Mouse (Mus musculus): ENCODE measurements at regions not wholly inside any gene's neighbourhood (a gene's known extent, or its start where the extent isn't known, plus 50 kb on each side); places are given as distances from the start of the nearest gene placed in this dataset.

DNA sequence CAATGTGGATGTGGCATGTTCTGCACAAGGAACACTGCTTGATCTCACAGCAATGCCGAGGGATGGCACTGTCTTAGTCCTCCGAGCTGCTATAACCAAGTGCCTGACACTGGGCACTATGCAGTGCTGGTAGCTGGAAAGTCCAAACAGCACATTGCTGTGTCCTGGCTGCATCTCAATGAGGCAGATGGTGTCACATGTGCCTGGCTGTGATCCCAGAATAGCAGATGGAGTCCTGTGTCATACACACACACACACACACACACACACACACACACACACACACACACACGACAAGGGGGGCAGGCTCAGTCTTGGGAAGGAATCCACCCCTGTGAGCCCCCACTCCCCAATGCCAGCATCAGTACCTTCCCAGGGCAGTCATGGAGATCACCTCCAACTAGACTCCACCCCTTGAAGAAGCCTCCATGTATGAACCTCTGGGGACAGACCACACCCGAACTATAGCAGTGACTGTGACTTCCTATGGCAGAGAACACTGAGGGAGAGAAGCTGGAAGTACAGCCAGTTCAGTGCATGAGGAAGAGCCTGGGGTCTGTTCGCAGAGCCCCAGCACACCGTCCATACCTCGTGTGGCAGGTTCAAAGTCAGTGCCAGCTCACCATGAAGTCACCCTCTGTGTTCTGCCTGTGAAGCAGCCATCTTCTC is 160.3 kb downstream of the Cryba4 start:
- no peak for ATAC-seq (ENCODE audit: low TSS enrichment)

DNA sequence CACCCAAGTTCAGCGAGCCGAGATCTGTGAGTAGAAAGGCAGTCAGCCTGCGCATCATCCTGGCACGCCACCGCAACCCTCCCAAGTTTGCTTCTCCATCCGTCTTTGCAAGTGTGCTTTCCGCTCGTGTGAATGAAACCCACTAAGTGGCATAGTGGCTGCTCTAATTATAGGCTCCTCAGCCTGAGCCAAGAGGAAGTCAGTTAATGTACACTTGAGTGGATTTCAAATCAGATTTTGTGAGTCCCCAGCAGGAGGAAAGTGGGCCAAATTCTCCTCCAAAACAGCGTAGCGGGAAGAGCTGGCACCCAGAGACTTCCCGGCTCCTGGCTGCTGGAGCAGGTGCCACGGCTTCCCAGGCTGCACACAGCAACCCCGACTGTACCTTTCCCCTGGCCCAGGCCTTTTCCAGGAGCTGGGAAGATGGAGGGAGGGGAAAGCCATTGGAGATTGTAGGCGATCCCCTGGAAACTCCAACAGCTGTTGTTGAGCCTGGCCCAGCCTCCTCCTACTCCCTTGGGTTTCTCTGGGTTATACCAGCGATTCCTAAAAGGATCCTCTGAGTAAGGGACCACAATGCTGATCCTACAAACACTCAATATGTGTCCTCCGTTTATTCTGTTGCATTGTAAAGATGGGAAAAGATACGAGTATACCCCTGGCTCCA is 158.3 kb downstream of the Cryba4 start:
- ATAC-seq (ENCODE audit: low TSS enrichment) = peak; percentile 93

DNA sequence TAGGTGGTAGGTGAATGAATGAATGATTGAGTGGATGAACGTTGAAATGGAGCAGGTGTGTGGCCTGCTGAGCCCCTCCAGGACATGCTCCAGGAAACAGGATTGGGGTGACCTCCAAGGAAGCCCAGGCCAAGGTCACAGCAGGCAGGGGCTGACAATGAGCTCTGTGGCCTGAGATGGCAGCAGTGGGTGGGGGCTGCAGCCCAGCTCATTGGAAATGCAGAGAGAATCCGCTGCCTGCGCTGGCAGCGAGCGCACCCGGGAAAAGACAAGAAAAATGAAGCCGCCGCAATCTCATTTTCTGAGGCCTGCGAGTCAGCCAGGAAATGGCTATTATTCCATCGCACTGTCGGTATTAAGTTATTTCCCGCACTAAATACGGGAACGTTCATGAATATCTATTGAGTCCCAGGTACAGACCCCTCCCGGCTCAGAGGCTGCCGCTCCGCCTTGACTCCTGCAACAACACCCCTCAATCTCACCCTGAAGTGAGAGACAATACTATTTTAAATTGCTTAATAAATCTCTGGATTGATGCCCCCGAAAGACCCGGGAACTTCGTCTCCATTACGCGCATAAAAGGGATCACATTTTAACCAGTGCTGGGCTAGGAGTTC is 153.7 kb downstream of the Cryba4 start:
- ATAC-seq (ENCODE audit: low TSS enrichment) = no peak

DNA sequence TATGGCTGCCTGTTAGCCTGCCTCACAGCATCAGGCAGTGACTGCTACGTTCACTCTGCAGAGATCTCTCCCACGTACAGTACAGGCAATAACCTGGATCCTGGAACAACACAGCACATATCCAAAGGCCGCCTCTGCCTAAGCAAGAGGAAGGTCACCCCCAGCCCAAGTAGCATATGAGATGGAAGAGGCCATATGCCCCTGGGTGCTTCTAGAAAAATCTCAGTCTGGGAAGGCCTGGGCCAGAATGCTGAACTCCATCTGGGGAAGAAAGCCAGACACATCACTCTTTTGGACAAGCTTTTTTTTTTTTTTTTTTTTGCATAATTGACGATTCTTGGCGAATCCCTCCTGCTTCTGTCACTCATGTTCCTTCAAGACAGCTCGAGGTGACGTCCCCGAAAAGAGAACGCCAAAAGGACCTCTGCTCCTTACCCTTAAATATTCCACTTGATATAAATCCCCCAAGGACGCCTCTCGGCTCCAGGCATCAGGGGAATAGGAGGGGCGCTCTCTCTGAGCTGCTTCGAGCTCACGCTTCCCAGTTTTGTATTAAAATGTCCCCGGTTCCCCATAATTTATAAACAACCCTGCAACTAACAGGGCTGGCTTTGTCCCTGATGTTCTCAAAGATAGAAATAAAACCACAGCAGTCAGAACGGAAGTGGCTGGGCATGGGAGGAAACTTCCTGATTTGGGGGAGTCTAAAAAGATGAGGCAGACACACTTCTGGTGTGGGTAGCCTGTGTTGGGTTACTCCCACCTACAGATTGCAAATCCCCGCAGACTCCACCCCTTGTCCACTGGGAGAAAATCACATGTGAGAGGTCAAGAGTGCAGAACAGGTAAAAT is 150.4 kb downstream of the Cryba4 start:
- ATAC-seq (ENCODE audit: low TSS enrichment) = no peak

DNA sequence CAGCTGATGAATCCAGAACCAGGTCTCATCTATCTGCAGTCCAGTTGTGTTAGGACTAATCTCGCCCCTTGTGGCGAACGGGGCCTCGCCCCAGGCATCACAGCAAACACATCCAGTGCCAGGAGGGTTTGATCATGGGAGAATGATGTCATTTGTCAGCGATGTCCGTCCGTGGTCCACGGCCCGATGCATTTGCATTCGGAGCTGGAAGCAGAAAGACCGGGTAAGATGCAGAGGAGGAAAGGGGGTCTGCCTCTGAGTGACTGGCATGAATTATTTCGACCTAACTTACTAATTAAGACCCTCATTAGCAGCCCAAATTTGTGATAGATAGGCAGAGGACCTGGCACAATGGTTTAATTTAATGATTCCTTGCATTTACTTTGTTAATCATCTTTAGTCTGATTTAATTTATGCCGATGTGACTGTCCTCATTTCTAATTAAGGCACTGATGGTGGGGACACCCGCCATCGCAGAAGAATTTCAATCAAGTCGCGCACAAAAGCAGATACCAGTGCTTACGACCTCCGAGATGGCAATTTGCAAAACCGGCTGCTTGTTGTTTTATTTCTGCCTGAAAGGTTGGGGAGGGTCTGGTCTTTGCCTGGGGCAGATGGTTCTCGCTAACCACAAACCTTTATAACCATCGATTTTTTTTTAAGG is 141.9 kb downstream of the Cryba4 start:
- ATAC-seq (ENCODE audit: low TSS enrichment) = peak; percentile 59; the same call in 1 of the 2 replicates

DNA sequence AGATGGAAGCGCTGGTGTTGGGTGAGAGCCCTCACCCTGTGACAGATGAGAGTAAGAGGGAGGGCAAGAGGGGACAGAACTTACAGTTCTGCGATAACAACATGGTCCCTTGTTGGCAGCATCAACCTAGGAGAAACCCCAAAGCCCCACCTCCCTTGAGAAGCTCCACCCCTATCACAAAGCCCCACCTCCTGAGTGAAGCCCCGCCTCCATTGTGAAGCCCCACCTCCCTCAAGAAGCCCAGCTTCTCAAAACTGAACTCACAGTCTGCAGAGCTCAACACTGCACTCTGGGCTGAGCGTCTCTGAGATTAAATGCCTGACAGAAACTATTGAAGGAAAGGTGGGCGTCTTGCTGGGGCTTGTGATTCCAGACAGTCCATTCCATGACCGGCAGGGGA is 131.6 kb downstream of the Cryba4 start:
- no peak for ATAC-seq (ENCODE audit: low TSS enrichment)

DNA sequence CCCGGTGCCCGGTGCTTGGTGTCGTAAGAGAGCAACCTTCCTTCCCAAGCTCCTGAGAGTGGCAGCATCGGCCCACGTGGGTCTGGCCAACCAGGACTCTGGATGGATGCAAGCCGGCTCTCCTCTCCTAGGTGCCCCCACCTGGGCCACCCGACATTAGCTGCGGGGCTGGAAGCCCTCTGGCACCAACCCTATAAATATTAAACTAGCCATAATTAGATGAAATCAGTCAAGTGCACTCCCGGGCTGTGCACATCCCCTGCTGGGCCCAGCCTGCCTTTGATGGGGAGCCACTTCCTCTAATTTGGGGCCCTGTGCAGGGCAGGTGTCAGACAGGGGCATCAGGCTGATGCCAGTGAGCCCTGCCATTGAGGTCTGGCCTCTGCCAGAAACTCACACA is 130.8 kb downstream of the Cryba4 start:
- no peak for ATAC-seq (ENCODE audit: low TSS enrichment)

DNA sequence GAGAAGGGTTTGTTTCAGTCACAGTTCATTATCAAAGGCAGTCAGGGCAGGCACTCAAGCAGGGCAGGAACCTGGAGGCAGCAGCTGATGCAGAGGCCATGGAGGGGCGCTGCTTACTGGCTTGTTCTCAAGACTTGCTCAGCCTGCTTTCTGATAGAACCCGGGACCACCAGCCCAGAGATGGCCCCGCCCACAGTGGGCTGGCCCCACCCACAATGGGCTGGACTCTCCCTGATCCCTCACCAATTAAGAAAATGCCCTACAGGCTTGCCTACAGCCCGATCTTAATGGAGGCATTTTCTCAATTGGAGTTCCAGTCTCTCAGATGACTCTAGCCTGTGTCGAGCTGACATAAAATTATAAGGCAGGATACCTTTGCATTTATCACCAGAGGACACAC is 129.7 kb downstream of the Cryba4 start:
- ATAC-seq (ENCODE audit: low TSS enrichment) = no peak

DNA sequence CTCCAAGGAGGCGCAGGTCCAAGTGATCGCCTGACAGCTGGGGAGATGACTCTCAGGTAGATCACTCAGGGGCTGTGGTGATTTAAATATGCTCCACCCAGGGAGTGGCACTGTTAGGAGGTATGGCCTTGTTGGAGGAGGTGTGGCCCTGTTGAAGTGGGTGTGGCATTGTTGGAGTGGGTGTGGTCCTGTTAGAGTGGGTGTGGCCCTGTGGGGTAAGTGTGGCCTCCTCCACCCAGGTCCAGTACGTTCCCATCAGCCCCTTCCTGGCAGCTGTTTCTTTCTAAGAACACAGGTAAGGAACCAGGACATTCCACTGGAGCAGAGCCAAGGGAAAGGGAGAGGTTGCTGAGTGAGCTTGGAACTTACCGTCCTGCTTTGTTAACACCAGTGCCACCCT is 125.1 kb downstream of the Cryba4 start:
- no peak for ATAC-seq (ENCODE audit: low TSS enrichment)

DNA sequence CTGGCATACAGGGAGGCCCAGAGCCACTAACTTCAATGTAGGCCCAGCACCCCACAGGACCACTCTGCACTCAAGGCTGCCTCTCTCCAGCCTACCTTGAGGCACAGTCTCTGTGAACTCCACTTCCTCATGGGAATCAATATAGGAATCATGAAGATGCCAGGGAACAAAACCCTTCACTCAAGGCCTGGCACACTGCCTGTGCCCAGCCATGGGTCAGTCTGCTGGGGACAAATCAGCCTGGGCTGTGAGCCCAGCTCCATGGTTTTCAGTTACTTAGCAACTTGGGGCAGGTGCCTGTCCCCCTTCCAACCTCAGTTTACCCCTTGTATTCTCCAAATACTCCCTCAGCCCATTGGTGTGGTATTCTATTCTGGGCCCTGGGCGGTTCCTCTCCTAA is 119.6 kb downstream of the Cryba4 start:
- no peak for ATAC-seq (ENCODE audit: low TSS enrichment)

DNA sequence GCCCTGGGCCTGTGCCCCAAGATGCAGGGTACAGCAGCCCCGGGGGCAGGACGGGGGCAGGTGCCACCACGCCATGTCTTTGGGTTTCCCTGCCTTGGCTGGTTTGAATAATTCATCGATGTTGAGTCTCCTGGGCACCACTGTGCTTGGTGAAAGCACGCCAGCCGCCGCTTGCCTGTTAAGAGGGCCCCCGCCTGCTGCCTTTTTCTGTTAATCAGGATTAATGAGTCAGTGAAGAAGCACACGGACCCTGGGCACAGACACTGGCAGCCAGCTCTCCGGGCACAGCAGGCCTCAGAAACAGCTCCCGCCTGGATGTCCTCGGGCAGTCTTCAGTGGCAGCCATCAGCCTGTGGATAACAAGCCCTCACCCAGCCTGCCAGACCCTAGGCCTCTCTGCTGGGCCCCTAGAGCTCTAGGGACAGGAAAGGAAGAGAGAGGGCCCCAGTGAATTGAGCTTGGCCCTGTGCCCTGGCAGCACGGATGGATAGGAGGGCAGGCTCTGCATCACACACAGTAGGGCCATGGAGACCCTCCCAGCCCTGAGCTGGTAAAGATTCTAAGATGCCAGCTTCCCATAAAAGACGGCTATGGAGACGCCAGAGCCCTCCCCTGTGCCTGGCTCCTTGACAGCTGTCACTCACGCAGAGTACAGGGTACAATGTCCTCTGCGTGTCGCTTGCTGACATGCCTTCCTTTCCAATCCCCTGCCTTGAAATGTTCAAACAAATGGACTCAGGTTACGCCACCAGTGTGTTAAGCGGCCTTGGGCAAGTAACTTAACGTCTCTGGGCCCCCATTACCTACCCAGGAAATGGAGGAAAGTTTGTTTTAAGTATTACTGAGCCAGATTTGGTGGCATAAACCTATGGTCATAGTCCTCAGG is 118.4 kb downstream of the Cryba4 start:
- no peak for ATAC-seq (ENCODE audit: low TSS enrichment)

DNA sequence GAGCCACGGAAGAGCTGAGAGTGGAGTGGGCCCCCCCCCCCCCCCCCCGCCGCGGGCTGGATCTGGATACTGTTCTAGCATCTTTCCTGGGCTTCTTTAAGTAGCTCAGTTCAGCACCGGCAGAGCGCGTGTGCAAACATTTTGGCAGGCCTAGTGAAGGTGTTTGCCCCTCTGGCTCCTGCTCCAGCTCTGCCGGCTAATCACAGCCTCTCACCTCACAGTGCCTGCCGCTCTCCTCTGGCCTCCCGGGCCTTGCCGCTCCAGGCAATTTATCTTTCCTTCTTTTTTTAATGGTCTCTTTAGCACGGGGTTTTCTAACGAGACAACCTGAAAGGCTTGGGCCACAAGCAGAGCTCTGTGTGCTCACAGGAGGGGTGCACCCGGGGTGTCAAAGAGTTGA is 115.7 kb downstream of the Cryba4 start:
- ATAC-seq (ENCODE audit: low TSS enrichment) = no peak

DNA sequence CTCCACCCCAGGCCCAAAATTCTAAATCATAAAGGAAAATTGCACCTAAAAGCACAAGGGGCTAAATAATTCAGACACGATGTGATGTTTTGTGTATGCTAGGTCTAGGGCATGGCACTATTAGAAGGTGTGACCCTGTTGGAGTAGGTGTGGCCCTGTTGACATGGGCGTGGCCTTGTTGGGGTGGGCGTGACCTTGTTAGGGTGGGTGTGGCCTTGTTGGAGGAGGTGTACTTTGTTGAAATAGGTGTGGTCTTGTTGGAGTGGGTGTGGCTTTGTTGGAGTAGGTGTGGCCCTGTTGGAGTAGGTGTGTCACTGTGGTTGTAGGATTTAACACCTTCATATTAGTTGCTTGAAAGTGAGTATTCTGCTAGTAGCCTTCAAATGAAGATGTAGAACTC is 114.1 kb downstream of the Cryba4 start:
- ATAC-seq (ENCODE audit: low TSS enrichment) = no peak

DNA sequence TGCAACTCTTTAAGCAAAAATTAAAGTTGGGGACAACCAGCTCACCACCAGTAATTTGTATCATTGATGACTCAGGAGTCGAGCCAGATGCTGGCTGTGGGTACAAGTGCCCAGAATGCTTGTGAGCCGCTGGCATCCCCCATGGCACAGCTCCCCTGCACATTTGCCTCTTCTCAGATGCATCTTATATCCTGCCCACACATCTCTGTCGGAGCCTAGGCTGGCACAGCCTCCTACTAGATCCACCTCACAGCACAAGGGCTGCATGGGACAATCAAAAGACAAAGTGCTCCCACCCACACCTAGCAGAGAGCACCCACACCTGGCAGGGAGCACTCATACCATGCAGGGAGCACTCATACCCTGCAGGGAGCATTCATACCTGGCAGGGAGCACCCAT is 109.6 kb downstream of the Cryba4 start:
- ATAC-seq (ENCODE audit: low TSS enrichment) = peak; percentile 90

DNA sequence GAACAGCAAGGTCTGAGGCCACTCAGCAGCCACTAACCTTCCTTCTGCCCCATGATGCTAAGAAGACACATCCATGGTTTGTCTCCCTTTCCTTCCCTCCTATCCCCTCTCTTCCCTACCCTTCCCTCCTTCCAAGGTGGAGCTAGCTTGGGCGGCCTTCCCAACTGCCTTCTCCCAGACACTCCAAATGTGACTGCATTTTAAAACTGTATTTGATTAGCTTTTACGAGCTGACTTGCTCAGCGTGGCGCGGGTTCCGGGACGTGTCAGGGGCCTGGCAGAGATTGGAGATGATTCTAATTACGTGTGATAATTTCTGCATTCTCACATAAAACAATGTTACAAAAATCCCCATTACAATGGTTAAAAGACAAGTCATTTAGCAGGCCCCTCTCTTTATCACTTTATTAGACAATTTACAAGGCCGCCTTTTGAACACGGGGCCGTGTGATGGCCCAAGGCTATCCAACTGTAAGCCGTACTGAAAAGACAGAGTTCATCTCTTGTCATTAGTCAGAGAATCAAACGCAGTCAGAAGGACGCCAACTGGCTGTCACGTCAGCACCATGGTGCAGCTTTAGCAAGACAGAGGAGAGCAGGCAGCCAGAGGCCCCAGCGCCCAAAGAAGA is 108.2 kb downstream of the Cryba4 start:
- no peak for ATAC-seq (ENCODE audit: low TSS enrichment)

DNA sequence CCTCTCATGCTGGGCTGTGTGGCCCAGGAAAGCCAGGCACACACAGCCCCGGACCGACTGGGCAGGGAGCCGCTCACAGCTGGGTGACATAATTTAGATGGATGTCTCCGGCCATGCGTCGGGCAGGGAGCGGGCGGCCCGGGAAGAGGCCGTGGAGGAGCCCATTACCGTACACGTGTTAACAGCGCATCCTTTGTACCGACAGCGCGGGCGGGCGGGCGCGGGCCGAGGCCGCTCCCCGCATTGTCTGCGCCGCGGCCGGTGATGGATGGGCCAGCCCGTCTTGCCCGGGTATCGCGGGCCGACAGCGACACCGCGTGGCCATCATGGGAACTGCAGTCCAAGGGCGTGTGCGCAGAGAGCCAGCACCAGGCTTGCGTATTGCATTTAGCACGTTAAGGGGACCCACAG is 98.6 kb downstream of the Cryba4 start:
- ATAC-seq (ENCODE audit: low TSS enrichment) = peak; percentile 78

DNA sequence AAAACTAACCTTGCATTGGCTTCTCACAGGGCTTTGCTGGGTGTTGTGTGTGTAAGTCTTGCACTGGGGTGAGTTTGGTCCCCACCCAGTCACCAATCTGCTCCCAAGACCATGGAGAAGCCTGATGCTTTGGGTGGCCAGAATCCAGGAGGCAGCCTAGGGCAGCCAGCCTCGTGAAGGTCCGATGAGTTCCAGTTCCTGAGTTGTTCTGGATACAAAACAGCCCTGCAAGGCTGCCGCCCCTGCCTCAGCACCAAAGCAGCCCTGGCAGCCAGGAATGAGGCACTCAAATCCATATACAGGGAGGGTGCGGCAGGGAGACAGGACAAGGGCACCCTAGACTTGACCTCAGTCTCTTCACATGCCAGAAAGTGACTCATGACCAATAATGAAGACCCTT is 97.7 kb downstream of the Cryba4 start:
- ATAC-seq (ENCODE audit: low TSS enrichment) = no peak

DNA sequence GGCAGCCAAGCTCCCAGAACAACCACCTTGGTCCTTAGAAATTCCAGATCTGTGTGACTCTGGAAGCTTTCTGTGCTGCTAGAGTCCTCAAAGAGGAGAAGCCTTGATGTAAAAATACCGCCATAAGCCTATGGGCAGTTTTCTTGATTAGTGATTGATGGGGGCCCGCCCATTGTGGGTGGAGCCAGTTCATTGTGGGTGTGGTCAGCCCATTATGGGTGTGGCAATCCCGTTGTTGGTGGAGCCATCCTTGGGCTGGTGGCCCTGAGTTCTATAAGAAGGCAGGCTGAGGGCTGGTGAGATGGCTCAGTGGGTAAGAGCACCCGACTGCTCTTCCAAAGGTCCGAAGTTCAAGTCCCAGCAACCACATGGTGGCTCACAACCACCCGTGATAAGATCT is 97.3 kb downstream of the Cryba4 start:
- no peak for ATAC-seq (ENCODE audit: low TSS enrichment)

DNA sequence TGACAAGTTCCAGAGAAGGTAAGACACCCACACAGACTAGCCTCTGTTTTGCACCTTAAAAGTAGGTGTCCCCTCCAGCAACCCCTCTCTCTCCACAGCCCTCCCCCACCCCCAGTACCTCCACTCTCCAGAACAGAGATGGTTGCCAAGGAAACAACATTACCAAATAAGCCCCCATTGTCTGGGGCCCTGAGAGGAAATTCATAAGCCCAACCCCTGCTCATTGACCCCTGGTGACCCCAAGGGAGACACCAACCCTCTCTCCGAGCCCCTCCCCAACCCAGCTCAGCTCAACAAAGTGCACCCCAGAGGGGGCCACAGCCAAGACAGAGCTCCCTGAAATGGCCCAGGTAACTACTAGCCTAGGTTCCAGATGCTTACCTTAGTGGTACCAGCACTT is 96.3 kb downstream of the Cryba4 start:
- no peak for ATAC-seq (ENCODE audit: low TSS enrichment)

DNA sequence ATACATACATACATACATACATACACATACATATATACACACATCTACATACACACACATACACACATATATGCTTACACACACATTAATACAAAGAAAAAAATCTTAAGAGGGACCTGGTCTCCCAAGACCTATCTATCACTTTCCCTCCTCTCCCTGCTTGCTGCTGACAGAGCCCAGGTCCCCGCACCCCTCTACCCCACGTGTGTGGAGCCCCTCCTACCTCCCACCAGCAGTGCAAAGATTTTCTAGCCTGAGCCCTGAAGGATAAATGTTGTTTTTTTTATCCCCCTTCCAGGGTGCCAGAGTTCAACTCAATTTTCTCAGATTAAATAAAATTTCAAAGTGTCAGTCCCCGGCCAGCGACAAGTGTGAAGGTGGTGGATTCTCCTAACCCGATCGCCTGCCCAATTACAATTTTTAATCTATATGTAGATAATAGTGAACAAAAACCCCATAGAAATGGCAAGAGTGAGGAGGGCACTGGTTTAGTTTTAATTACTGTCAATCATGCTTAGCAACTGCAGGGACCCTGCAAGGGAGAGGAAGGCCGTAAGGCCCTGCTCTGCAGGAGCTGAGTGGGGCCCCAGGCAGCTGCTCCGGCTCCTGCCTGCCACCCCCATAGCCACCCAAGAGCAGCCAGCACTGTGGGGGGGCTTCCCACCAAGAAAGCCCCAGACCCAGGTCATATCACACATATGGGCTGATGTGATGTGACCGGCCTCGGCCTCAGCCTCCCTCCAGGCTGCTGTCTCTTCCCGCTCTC is 85.7 kb downstream of the Cryba4 start:
- no peak for ATAC-seq (ENCODE audit: low TSS enrichment)
